Mouse (Mus musculus) kidney, postnatal 10 days (tissue): Measurements from ENCODE around the gene Stoml1.
A peak's percentile ranks its signal among the peaks of the same experiment; 100 is the strongest.
"Not testable (repeated sequence)": the region's sequence is repeated elsewhere in the genome, so short reads cannot be mapped to it uniquely, and the experiment has no call there.

Source experiments
- DNase-seq: peaks from one replicate; pipeline ENCODE4 v3.0.0; 2021; ENCODE audit warnings: mixed read lengths

Stoml1 gene

DNA sequence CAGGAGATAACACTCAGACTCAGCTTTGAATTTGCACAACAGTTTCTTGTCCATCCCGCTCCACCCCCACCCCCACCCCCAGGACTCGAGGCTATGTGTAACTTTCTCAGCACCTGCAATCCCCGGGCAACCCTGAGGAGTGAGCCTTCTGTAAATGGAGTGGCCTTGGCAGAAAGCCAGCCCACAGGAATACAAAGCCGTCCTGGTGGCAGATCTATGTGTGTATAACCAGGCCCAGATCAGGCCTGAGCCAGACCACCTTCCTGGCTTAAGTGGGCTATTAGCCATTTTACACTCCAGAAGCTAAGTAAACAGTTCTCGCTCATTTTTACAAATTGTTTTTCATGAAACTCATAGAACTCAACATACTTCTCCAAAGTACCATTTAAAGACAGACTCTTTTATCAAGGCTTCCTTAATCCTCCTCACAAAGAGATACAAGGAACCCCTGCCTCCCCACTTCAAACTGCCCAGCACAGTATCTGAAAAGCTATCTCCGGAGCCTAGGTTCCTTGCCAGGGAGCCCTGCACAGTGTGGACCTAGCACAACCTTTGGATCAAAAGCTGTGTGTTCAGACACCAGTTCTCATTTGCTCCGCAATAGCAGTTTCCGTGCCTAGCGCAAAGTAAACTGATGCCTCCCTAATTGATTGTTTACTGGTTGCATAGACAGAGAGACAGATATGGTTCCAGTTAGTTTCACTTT, 11.0 kb upstream of the Stoml1 start:
- DNase-seq, result peak; percentile 68

DNA sequence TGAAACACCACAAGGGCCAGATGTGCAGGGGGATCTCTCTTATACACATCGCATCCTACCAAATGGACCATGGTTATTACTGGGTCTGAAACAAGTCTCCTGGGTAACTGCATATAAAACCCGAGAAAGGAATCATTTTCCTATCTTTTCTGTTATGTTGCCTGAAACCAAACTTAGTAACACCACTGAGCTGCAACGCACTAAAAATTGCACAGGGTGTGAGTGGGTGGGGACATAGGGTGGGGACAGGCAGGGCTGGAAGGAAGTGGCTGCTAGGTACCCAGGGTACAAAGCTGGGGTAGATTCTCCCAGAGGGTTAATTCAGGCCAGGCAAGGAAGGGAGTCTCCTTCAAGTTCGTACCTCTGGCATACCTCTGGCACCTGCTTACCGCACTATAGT, 10.3 kb upstream of the Stoml1 start:
- no peak for DNase-seq

GRCm38 (mm10) chr9:58243696-58244095, 9.3 kb upstream of the Stoml1 start:
- DNase-seq, result no peak

GRCm38 (mm10) chr9:58246083-58246591, 6.8 kb upstream of the Stoml1 start:
- DNase-seq, result no peak

DNA sequence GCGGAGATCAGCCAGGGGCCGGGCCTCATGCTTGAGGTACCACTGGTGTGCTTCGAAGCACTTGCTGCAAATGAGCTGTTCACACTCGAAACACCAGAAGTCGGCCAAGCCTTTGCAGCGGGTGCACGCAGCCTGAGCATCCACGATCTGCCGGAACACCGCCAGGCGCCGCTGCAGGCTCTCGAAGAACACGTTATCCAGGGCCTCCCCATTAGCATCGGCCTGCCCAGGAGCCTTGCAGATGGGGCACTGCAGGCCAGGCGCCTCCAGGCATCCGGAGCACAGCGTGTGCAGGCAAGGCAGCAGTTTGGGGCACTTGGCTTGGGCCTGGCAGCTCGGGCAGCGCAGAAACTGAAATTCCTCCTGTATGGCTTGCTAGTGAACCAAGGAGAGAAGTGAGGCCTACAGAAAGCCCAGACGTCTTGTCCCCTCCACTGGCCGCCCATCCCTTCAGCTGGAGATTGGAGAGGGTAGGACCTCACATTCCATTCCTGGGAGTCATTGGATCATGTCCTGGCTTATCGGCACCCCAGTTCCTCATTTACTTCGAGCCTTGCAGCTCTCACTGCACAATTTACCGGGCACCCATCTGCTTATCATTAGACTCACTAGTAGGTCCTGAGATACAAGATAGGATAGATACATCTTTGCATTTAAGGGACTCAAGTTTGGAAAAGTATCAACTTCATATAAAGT, 5.8 kb upstream of the Stoml1 start:
- peak; percentile 92 for DNase-seq

DNA sequence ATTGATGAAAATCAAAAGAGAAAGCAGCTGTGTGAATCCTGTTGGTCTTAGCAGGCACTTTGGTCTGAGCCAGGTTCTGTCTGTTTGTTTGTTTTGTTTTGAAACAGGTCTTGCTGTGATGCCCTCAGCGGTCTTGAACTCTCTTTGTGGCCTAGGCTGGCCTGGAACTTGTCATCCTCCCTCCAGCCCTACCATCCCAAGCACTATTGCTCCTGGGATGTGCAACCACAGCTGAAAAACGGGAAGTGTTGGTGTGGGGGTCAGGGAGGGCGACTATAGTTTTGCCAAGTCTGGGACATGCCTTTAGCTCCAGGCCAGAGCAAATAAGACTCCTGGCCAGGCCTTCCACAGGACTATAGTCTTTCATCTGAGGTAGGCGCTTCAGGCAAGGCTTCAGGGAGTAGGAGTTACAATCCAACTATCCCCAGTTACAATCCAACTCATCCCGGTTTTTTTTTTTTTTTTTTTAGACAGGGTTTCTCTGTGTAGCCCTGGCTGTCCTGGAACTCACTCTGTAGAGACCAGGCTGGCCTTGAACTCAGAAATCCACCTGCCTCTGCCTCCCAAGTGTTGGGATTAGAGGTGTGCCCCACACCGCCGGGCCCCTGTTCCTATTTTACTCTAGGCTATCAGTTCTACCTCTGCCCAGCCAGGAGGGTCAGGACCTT, 4.1 kb upstream of the Stoml1 start:
- DNase-seq, result no peak

DNA sequence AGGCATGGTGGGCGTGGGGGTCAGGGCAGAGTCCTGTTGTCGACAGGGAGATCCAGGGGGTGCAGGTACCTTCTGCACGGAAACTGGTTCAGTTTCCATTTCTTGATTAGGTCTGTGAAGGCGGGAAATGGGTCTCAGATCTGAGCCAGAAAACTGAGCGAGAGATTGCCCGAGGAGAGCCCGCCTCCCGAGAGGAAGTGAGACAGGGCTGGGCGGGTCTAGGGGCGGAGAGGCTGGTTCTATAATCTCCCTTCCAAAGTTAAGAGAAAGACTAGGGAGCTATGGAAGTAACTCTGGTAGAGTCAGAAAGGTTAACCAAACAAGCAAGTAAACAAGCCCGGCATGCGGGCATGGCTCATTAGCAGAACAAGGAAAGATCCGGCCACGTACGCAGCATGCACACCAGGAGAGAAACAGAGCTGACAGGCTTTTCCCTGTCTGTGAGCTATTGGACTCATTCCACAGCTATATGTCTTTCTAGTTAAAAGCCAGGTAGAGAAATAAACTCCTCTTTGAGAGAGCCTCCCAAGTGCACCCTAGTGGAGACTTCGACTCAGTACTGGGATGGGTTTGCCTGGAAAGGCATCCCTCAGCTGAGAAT, 3.3 kb upstream of the Stoml1 start, which contains the start of gene Pml:
Pml (minus strand) TSS at position 195 of the 601 bp plus-strand sequence.
- DNase-seq, result peak; percentile 88

- no peak for DNase-seq
Measured at GRCm38 (mm10) chr9:58250322-58250721, 2.6 kb upstream of the Stoml1 start.

- not testable (repeated sequence) for DNase-seq
Measured at GRCm38 (mm10) chr9:58250730-58251129, 2.2 kb upstream of the Stoml1 start.

- DNase-seq, result not testable (repeated sequence)
Measured at GRCm38 (mm10) chr9:58253805-58254122, 800 bp downstream of the Stoml1 start.

- DNase-seq, result no peak
Measured at GRCm38 (mm10) chr9:58255105-58255504, 2.1 kb downstream of the Stoml1 start.

- DNase-seq, result no peak
Measured at GRCm38 (mm10) chr9:58255704-58256685, 3.0 kb downstream of the Stoml1 start.

GRCm38 (mm10) chr9:58262507-58262906, 9.5 kb downstream of the Stoml1 start:
- DNase-seq, result no peak

DNA sequence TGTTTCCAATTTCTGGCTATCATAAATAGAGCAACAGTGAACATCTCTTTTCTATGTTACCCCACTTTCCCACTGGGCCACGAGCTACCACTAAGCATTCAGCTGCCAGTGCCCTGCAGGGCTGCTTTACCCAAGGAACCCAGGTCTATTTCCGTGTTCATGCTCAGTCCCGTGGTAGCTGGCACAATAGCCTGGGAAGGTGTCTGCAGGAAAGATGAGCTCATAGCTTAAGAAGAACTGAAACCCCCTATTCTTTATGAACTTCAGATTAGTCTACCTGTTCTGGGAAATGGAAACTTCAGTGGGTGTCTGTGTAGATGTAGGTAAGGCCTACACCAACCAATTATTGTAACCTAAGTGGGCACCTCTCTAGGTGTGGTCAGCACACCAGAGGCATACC, 12.4 kb downstream of the Stoml1 start:
- DNase-seq, result no peak

DNA sequence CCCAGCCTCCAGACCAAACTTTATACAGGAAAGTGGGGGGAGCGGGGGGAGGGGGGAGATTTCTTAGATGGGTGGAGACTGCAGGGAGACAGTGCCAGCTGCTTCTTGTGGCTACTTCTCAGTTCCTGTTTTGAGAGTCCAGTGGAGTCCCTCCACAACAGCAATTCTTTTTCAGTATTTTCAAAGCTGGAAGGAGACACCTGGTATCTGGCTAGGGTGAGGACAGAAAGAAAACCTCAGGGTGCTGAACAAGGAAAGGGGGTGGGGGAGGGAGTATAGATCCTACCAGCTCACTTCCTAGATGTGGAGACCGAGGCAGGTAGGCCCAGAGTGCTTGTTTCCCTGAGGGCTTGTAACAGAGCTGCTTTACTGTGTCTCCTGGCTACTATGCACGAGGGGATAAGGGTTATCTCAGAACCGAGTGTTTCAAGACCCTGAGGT, 13.6 kb downstream of the Stoml1 start:
- peak; percentile 65 for DNase-seq

- DNase-seq, result no peak
Measured at GRCm38 (mm10) chr9:58267046-58267445, 14.1 kb downstream of the Stoml1 start.

- peak; percentile 80 for DNase-seq
Measured at GRCm38 (mm10) chr9:58268384-58269313, 15.7 kb downstream of the Stoml1 start.

- no peak for DNase-seq
Measured at GRCm38 (mm10) chr9:58270081-58270480, 17.1 kb downstream of the Stoml1 start.

- DNase-seq, result no peak
Measured at GRCm38 (mm10) chr9:58271109-58271508, 18.1 kb downstream of the Stoml1 start.

DNA sequence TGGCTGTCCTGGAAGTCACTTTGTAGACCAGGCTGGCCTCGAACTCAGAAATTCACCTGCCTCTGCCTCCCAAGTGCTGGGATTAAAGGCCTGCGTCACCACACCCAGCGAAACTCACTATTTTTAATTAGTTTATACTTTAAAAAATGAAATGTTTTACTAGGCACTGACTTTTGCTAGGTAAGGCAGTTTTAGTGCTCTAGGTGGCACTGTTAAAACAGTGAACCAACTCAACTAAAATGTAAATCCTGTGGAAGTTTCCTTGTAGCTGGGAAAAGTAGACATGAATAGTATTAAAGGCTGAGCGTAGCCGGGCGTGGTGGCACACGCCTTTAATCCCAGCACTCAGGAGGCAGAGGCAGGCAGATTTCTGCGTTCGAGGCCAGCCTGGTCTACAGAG, 18.6 kb downstream of the Stoml1 start:
- not testable (repeated sequence) for DNase-seq

DNA sequence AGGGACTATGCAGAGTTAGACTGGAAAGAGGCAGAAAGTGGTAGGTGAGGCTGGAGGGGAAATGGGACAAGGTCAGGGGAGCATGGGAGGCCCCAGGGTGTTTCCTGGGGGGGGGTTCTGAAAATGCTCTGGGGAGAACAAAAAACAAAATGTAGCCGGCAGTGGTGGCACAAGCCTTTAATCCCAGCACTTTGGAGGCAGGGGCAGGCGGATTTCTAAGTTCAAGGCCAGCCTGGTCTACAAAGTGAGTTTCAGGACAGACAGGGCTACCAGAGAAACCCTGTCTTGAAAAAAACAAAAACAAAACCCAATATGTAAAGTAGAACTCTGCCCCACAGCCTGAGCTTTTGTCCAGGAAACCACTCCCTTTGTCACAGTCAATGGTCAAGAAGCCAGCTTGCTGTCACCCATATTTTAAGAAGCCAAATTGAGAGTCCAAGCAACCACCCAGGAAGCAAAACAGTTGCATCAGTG, 19.1 kb downstream of the Stoml1 start:
- no peak for DNase-seq
